Mouse (Mus musculus) cerebellum, postnatal 10 days (tissue): ENCODE results near the gene Casz1.

ENCODE experiments used
- DNase-seq, 2 experiments: peaks; one replicate each; pipeline ENCODE4 v3.0.0; 2021; ENCODE audit warnings: mixed read lengths in 2 of 2

The Casz1 gene

GRCm38 (mm10) chr4:148846724-148847123, 42.5 kb downstream of the Casz1 start:
- DNase-seq, result no peak

GRCm38 (mm10) chr4:148847636-148848035, 43.4 kb downstream of the Casz1 start:
- DNase-seq, result no peak

GRCm38 (mm10) chr4:148849437-148849836, 45.2 kb downstream of the Casz1 start:
- no peak for DNase-seq

DNA sequence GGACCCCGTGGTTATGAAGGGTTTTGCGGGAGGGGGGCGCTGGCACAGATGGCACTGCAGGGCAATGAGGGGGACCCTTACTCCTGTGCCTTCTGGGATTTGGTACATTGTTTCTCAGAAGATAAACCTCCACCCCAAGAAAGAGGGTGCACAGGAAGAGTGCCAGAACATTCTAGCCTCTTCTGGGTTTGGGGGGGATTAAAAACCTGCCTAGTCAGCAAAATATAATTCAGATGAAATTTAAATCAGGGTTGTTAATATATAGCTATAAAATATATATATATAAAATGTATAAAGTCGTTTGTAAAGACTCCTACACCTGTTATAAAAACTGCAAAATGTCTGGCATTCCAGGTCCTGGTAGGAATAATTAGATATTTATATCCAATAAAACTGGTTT, 48.8 kb downstream of the Casz1 start:
- DNase-seq, result no peak

DNA sequence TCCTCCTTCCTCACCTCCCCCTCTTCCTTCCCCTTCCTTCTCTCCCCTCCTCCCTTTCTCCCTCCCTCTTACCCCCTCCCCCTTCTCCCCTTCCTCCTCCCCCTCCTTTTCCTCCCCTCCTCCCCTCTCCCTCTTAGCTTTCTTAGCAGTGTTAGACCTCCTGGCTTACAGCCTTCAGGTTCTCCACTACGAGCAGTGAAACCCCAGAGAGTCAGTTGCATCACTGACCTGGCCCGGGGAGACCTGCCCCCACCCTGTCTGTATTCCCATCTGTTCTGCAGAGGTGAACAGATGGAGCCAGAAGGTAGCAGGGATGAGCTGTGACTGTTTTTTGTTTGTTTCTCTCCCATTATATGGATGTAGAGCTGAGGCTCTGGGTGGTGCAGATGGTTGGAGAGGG, 49.9 kb downstream of the Casz1 start:
- DNase-seq, result no peak

DNA sequence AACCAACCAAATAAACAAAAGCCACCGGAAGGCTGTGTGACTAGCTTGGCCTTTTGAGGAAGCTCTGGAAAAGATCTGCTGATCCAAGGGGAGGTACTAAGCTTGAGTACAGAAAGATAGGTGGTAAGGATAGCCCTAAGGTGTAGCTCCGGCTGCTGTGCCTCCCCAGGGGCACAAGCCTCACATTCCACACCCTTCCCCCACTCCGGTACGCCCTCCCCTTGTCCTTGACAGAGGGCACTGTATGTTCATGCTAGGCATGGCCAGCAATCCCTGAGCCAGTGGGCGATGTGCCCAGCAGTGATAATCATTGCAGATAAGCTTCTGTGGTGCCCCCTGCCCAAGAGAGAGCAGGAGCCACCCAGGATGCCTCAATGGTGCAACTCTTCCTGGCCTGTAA, 51.3 kb downstream of the Casz1 start:
- no peak for DNase-seq

- DNase-seq, result no peak
These were observed 52.0 kb downstream of the Casz1 start for GRCm38 (mm10) chr4:148856216-148856615.

DNA sequence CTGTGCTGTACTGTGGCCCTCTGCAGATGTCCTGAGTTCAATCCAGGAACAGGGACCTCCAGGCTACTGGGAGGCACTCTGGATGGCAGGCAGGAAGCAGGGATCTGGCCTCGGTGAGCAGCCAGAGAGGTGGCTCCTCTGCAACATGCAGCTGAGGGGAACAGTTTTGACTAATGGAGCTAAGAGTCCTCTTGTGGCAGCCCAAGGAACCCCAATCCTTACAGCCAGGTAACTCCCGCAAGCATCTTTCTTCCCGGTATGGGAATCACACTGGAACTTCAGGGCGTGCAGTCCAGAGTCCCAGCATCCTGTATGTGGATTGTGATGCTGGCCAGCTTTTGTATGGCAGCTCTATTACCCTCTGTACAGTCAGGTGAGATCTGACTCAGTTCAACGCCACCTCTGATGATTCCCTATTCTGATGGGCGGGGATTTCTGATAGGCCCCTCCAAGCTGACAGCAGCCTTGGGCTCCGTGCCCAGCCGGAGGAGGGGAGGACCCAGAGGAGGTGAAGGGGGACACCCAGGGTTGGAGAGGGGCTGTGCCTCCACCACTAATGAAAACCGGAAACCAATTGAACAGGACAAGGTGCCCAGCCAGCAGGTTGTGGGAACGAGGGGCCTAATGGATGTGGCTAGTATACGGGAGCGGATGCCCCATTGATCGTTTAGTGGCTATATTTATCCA, 53.3 kb downstream of the Casz1 start:
- no peak for DNase-seq

DNA sequence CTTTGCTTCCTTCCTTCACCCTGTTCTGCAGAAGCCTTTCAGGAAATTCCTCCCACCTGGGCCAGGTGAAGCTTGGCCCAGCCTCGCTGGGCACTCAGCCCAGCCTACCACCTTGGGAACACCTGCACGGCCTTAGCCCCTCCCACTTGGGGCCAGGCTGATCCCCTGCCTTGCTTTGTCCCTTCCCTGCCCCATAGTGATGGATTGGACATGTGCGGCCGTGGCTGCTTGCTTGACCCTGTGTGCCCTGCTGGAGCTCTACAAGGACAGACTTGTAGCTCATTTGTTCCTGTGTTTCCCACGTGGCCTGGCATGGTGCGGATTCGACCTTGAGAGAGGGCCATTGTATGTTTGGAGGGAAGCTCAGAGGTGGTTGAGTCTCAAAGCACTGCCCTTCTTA, 54.0 kb downstream of the Casz1 start:
- no peak for DNase-seq

- no peak for DNase-seq
These were observed 55.2 kb downstream of the Casz1 start for GRCm38 (mm10) chr4:148859415-148859814.

DNA sequence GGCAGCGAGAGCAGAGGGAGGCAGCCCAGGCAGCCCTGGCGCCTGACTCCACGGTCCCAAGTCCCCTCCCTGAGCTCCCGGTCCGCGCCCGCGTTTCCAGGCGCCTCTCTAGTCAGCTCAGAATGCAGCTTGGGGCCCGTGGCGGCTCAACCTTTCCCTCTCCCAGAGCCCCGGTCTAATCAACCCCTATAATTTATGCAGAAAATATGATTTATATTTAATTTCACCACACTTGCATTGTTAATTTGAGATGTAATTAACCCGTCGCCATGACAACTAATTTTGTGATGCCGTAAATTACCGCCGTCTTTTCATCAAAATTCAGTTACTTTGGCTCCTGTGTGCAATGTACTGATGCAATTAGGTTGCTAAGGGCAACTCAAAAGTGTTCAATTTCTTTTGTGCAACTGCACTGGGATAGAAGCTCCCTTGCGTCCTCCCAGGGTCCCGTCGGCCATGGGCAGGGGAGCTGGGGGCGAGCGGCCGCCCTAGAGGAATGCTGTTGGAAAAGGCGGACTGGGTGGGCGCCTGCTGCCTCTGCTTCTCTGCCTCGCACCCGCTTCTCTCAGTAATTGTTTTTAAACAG, 55.8 kb downstream of the Casz1 start:
- no peak for DNase-seq

DNA sequence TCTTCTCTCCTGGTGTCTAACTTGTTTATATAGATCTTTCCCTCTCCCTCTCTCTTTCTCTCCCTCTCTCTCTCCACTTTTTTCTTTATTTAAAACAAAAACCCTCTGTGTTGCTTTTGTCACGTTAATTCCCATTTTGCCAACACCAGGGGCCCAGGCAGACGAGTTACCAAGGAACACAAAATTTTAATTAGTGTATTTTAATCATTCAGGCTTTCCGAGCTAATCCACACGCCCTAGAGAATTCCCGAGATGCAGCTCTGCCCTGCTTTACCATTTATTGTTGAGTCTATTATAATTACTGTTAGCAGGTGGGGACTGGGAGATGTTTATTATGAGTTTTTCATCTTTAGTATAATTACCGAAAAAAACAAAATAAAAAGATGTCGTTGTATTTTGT, 56.4 kb downstream of the Casz1 start:
- DNase-seq, result no peak

GRCm38 (mm10) chr4:148866812-148867470, 62.7 kb downstream of the Casz1 start:
- DNase-seq, result no peak

DNA sequence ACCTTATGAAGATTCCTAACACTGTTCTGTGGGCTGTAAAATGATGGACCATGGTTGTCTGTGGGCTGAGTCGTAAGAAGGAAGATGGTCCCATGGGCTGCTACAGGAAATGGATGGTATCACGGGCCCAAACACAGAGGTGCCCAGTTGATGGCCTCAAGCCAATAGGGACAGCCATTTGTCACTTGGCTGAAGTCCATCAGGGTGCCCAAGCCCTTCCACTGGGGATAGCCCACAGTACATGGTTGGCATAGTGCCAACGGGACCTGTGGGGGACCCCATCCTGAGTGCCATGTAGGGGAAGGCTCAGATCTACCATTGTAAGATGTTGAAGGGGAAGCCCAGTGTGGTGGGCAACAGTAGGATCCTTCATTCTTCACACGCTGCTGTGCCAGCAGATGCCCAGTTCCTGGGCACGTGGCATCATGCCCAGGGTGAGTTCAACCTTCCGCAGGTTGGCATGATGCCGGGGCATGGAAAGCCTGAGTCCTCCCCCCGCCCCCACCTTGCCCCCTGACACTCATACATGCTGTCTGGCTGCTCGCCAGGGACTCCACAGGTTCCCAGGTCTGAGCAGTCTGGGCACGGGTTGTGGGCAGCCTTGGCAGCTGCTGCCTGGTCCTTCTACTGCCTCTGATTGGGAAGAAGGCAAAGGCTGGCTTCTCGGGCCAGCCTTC, 63.6 kb downstream of the Casz1 start:
- DNase-seq, result peak; percentile 99 to 100

GRCm38 (mm10) chr4:148869566-148869965, 65.3 kb downstream of the Casz1 start:
- DNase-seq, result peak; percentile 88 to 93

- no peak for DNase-seq
These were observed 66.3 kb downstream of the Casz1 start for GRCm38 (mm10) chr4:148870496-148870895.

GRCm38 (mm10) chr4:148871751-148872334, 67.6 kb downstream of the Casz1 start:
- peak; percentile 97 to 99 for DNase-seq

DNA sequence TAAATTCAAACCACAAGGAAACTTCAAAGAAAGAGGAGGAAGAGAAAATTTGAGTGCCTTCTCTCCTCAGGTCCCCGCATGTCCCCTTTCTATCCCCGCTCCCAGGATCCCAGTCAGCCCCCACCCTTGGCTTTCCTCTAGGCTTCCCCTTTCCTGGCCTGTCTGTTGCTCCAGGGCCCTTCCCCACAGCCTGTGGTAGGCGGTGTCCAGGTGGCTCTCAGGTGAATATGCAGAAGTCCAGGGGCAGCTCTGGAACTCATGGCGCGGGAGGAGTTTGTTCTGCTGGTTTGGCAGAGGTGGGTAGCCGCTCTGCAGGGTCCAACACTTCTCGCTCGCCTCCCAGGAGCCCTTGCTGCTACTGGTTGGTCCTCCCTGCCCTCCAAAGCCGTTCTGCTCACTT, 68.1 kb downstream of the Casz1 start:
- DNase-seq, result peak in 1 of 2 experiments; percentile 27

- peak; percentile 35 to 40 for DNase-seq
These were observed 68.6 kb downstream of the Casz1 start for GRCm38 (mm10) chr4:148872783-148873182.

GRCm38 (mm10) chr4:148876166-148876565, 71.9 kb downstream of the Casz1 start:
- no peak for DNase-seq

GRCm38 (mm10) chr4:148876867-148877266, 72.6 kb downstream of the Casz1 start:
- no peak for DNase-seq

- DNase-seq, result peak; percentile 46 to 66
These were observed 74.2 kb downstream of the Casz1 start for GRCm38 (mm10) chr4:148878192-148878983.
